Mouse (Mus musculus) NIH3T3 (cell line): Measurements from ENCODE around the gene Commd8.
"Not testable (repeated sequence)": the region's sequence is repeated elsewhere in the genome, so short reads cannot be mapped to it uniquely, and the experiment has no call there.

Experiments
- DNase-seq: peaks from one replicate; pipeline ENCODE4 v3.0.0-alpha.2; 2012; ENCODE audit warnings: low read depth

Commd8 gene

DNA sequence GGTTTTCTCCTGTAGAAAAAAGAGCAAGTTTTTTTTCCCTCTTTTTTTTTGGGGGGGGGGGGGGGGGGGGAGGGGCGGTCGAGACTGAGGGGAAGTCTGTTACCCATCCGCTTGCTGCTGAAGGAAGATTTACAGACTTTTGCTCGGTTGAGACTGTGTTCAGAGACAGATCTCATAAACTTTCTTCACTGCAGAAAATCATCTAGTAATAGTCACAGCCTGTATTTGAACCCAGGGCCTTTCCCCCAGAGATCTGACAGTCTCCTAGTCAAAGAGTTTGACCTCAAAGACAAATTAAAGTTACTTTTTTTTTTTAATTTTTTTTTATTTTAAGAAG lies 264 bp upstream of the Commd8 start:
- DNase-seq, result no peak

DNA sequence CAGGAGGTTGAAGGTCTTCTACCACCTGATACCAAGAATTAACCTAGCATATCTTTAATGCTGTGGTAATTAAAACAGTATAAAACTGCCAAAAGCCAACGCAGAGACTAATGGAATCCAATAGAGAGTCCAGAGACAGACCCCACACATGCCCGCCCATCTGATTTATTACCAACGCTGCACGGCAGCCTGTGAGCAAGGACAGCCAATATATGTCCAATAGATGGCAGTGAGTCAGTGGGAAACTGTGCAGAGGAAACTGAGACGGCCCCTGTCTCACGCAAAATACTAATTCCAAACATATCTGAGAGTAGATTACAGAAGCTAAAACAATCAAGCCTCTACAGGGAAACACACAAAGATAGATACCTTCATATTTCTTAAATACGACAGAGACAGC lies 3.6 kb downstream of the Commd8 start:
- DNase-seq, result no peak

GRCm38 (mm10) chr5:72162855-72163254 lies 5.1 kb downstream of the Commd8 start:
- no peak for DNase-seq

- DNase-seq, result no peak
These were observed 7.1 kb downstream of the Commd8 start for GRCm38 (mm10) chr5:72160781-72161485.

GRCm38 (mm10) chr5:72159537-72159936 lies 8.5 kb downstream of the Commd8 start:
- DNase-seq, result no peak

DNA sequence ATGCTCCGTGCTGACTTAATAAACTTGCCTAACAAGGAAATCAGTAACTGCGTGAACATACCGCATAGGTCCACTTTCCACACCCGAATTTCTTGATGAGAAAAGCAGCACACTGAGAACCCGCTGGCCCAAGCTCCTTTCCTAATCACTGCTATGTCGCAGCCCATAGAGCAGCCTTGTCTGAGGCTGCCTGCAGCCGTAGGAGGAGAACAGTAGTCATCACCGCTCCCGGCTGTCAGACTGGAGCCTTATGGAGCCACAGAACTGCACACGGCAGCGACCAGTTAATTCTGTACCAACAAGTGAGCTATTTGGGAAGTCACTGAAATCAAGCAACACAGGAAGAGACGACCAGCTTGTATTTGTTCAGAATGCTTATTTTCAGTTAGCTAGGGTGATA lies 9.3 kb downstream of the Commd8 start:
- no peak for DNase-seq

DNA sequence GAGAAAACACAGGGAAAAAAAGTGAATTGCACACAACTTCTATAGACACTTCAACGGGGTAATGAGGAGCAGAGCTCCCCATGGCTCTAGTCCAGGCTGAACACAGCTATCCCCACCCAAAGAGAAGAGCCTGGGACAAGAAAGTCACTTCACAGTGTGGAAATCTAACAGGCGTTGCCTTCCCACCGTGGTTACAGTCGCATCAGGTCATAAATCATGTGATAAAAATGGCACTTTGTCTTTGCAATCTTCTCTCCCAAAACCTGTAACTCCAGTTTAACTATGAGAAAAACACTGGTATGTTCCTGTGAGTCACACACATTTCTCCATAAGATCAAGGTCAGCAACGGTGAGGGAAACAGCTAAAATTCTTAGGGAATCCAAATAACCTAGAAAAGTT lies 11.4 kb downstream of the Commd8 start:
- peak; percentile 10 for DNase-seq

GRCm38 (mm10) chr5:72155686-72156085 lies 12.3 kb downstream of the Commd8 start:
- not testable (repeated sequence) for DNase-seq

GRCm38 (mm10) chr5:72150870-72151269 lies 17.1 kb downstream of the Commd8 start:
- no peak for DNase-seq

- DNase-seq, result no peak
These were observed 19.3 kb downstream of the Commd8 start for GRCm38 (mm10) chr5:72148679-72149078.

DNA sequence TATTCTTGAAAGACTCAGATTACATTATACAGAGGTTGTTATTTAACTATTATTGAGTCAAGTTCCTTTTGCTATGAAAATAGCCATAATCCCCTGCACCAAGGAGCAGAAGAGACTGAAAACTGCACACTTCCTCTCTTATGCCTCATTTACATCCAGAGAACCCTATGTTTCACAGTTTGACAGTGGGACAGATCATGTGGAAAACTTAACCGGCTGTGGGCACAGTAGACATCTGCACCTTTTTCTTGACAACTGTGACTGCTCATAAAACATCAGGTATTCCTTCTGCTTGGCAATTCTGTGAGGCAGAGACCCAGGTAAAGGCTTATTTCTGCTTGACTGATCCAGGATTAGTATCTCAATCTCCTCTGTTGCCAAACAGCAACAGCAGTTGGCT lies 28.4 kb downstream of the Commd8 start:
- DNase-seq, result no peak

- DNase-seq, result no peak
These were observed 29.7 kb downstream of the Commd8 start for GRCm38 (mm10) chr5:72138256-72138655.

DNA sequence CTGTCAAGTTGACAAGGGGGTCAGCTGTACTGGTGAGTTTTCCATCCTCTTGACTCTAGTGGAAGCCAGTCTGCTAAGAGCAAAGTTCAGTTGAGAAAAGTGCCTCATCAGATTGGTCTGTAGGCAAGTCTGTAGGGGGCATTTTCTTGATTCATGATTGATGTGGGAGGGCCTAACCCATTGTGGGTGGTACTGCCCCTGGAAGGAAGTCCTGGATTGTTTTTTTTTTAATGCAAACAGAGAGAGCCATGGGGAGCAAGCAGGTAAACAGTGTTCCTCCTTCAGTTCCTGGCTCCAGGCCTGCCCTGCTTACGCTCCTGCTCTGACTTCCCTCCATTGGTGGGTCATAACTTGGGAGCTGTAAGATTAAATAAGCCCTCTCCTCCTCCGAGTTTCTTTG lies 34.1 kb downstream of the Commd8 start:
- DNase-seq, result no peak

- no peak for DNase-seq
These were observed 41.3 kb downstream of the Commd8 start for GRCm38 (mm10) chr5:72126681-72127080.

- no peak for DNase-seq
These were observed 45.5 kb downstream of the Commd8 start for GRCm38 (mm10) chr5:72122414-72123037.
